Mouse (Mus musculus): ENCODE measurements around the gene Cnbp.

The Cnbp gene

GRCm38 (mm10) chr6:87850900-87851614, at the start of gene Cnbp:
Gene Cnbp (minus strand): TSS chr6:87851106.
- DNase-seq (ENCODE audit: low spot score in 2 of 2): peak; percentile 89 to 96

- no peak for DNase-seq (ENCODE audit: low spot score in 2 of 2)
Observed at GRCm38 (mm10) chr6:87898028-87898427, 47.1 kb upstream of the Cnbp start.

DNA sequence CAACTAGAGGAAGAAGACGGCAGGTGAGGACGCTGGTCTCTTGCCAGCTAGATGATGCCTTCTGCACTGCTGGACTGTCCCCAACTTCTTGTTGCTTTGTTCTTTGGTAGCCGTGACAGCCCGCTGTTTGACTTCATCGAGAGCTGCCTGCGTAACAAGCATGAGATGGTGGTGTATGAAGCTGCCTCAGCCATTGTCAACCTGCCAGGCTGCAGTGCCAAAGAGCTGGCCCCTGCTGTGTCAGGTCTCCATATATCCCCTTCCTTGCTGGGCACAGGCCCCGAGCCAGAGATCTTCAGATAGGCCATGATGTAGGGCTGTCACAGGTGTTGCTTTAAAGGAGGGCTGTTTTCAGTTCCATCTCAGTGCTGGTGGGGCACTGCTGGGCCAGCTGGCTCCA, 43.0 kb upstream of the Cnbp start:
- DNase-seq (ENCODE audit: low spot score in 2 of 2): no peak

DNA sequence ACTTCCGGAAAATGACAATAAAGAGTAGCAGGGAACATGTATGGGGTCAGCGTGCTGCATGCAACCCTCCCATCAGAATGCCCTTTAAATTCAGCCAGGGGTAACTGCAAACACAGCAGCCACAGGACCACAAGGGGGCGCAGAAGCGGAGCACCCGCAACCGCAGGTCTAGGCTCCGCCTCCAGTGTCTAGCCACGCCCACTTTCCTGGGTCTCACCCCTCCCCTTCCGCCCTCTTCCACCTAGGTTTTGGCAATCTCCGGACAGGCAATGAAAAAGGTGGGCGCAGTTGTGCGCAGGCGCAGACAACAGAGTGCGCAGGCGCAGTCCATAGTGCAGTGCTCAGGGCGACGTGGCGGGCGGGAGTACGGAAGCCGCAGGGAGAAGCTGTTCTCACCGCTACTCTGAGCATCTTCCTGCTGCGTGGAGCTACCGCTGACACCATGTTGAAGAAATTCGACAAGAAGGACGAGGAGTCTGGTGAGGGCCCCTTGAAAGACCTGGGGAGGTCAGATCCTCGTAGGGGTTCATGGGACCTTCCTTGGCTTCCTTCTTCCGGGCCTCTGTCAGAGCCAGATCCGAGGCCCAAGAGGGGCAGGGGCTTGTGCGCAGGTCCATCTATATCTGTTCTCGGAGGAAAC, 36.8 kb upstream of the Cnbp start, which contains the start of gene Copg1:
Gene Copg1, plus strand, starts transcription at position 221 of the 640 bp plus-strand sequence.
- DNase-seq (ENCODE audit: low spot score in 2 of 2): peak; percentile 99 to 100

GRCm38 (mm10) chr6:87886721-87887120, 35.8 kb upstream of the Cnbp start:
- no peak for DNase-seq (ENCODE audit: low spot score in 2 of 2)

DNA sequence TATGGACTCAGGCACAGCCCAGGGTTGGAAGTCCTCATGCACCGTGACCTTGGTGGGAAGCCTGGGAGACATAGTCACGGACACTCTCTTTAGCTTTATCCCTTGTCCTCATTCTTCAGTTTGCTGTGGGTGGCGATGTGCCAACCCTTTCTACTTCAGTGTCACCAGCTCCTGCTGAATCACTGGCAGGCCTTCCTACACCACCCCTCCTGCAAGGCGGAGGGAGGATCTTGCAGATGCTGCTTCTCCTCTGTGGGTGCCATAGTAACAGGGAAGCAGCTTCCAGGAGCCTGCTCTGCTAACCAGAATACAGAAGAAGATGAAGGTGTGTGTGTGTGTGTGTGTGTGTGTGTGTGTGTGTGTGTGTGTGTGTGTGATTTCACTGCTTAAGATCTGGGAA, 31.9 kb upstream of the Cnbp start:
- peak; percentile 86 to 89 for DNase-seq (ENCODE audit: low spot score in 2 of 2)

DNA sequence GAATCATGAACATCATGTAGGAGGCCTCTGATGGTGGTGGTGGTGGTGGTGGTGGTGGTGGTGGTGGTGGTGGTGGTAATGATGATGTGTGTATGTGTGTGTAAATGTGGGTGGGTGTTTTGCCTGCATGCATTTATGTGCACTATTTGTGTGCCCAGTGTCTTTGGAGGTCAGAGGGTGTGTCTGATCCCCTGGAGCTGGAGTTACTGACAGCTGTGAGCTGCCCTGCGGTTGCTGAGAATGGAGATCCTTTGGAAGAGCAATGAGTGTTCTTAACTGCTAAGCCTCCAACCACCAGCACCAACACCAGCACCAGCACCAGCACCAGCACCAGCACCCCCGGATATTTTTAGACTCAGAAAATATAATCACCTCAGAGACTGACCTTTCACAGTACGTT, 31.3 kb upstream of the Cnbp start:
- no peak for DNase-seq (ENCODE audit: low spot score in 2 of 2)

DNA sequence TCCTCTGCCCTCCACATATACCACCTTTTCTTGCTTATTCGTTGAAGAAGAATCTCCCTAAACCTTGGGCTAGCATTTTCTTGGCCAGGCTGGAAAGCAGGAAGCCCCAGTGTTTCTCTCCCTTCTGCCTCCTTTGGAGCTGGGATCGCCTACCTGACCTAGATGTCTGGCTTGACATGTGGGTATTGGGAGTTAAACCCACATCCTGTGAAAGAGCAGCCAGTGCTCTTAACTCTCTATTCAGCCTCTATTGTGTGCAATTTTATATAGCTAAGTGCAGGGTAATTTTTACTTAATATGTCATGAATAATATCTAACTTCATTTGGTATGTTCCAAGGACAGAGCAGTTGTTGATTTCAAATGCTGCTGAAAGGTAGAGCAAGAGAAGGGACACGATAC, 28.7 kb upstream of the Cnbp start:
- no peak for DNase-seq (ENCODE audit: low spot score in 2 of 2)

DNA sequence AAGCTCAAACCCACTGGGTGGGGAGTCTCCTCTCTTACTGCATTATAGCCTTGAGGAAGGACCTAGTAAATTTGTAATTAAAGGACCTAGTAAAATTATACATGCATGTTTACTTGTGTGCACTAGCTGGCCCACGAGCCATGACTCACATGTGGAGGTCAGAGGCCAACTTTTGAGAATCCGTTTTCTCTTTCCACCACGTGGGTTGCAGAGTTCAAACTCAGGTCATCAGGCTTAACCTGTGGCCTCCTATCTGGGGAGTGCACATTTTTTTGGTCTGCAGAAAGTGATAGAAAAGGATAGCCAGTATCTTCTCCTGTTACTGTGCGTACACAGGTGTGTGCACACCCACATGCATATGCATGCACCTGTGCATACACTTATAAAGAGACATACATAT, 28.1 kb upstream of the Cnbp start:
- DNase-seq (ENCODE audit: low spot score in 2 of 2): no peak

DNA sequence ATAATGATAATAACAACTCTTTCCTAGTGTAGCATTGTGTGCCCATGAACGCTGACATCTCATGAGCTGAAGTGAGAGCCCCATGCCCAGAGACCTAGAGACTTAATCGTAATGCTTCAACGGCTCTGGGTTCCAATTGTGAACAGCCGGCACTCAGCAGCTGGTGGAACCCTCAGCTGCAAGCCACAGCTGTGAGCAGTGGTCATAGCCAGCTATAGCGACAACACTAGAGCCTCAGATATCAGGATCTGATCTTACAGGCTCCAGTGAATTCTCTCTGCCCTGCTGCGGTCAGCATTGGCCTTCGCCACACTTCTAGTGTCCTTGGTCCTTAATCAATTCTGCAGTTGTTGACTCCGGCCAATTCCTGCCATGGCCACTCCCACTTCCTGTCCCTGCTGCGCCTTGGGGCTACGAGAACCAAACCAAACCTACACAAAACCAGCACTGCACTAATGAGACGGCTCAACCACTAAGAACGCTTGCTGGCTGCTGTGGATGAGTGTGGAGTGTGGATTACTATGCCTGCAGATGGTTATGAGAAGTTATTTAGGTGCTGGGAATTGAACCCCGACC, 25.2 kb upstream of the Cnbp start:
- no peak for DNase-seq (ENCODE audit: low spot score in 2 of 2)

GRCm38 (mm10) chr6:87875562-87875961, 24.7 kb upstream of the Cnbp start:
- no peak for DNase-seq (ENCODE audit: low spot score in 2 of 2)

DNA sequence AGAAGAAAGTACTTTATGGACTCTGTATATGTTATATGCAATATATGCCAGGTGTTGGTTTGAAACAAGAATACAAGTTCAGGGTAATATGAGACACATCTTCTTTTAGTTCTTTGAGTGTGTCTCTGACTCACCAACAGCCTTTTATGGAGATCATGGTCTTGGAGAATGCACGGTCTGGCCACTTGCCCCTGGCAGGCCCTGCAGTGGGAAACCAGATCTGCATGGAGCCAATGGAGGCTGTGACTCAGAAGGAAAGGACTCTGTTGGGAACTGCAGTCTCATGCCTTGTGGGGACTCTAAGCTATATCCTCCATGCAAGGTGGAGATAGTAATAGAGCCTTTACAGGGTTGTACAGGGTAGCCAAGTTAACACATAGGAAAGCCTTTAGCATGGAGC, 24.2 kb upstream of the Cnbp start:
- no peak for DNase-seq (ENCODE audit: low spot score in 2 of 2)

DNA sequence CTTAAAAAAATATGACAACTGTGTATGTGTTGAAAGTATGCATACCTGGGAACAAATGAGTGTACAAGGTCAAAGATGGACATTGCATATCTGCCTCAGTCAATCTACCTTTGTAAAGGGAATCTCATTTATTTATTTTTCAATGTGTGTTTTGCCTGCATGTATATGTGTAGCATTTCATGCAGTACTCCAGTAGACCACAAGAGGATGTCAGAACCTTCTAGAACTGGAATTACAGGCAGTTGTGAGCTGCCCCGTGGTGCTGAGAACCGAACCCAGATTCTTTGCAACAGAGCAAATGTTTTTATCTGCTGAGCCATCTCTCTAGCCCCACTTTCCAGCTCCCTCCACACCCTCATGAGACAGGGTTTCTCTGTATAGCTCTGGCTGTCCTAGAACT, 23.1 kb upstream of the Cnbp start:
- DNase-seq (ENCODE audit: low spot score in 2 of 2): no peak

- DNase-seq (ENCODE audit: low spot score in 2 of 2): no peak
Observed at GRCm38 (mm10) chr6:87873104-87873503, 22.2 kb upstream of the Cnbp start.

DNA sequence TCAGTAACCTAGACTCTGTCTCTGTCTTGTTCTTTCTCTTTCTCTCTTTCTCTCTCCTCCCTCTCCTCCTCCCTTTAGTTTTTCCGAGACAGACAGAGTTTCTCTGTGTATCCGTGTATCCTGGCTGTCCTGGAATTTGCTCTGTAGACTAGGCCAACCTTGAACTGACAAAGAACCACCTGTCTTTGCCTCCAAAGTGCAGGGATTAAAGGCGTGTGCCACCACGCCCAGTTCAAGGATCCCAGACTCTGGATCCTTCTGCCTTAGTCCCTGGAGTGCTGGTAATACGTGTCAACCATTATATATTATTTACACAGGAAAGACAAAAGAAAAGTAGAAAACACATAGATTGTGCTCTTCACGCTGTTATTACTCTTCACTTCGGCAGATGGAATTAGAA, 20.3 kb upstream of the Cnbp start:
- no peak for DNase-seq (ENCODE audit: low spot score in 2 of 2)

GRCm38 (mm10) chr6:87870440-87870839, 19.5 kb upstream of the Cnbp start:
- no peak for DNase-seq (ENCODE audit: low spot score in 2 of 2)

DNA sequence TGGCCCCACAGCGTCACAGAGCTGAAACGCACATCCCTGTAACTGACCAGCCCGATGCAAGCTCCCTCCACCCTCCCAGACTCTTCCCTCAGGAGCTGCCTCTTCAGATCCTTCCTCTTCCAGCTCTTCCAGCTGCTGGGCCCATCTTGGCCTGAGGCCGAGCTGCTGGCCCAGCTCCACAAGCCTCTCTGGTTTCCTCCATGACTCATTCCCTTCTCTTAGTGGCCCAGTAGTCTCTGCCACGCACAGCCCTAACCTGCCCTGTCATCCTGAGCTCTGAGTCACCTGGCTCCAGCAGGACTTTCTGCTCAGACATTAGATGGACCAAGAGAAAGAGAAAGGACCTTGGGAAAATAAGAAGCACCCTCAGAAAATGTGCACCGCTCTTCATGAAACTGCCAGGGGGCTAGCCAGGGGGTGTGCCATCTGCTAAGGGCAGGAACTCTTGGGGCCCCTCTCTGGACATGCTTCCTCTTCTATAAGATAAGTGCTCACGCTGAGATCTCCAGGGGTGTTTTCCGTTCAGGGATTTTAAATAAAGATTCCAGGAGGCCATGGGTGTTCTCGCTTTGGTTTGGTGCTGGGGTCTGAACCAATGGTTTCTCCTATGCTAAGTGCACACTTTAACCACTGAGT, 18.1 kb upstream of the Cnbp start:
- peak in 1 of 2 experiments; percentile 28 for DNase-seq (ENCODE audit: low spot score in 2 of 2)

DNA sequence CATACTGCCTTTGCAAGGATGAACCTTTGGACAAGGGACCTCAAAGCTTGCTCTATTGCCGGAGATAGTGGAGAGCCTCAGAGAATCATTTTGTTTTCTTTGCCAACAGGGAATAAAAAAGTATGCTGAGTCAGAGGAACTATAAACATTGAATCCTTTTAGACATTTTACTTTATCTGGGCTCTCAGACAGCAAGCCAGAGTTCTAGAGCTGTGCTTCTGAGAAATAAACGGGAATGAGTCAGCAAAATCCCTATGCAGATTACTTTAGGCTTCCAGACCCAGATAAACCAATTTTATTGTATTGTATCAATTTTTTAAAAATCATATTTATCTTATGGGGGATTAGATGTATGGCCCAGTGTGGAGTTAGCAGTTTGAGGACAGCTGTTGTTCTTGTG, 16.4 kb upstream of the Cnbp start:
- DNase-seq (ENCODE audit: low spot score in 2 of 2): no peak

- DNase-seq (ENCODE audit: low spot score in 2 of 2): no peak
Observed at GRCm38 (mm10) chr6:87866211-87866610, 15.3 kb upstream of the Cnbp start.

GRCm38 (mm10) chr6:87857071-87857470, 6.2 kb upstream of the Cnbp start:
- DNase-seq (ENCODE audit: low spot score in 2 of 2): peak in 1 of 2 experiments; percentile 31

- DNase-seq (ENCODE audit: low spot score in 2 of 2): no peak
Observed at GRCm38 (mm10) chr6:87853446-87853845, 2.5 kb upstream of the Cnbp start.

GRCm38 (mm10) chr6:87851871-87852270, 965 bp upstream of the Cnbp start:
- no peak for DNase-seq (ENCODE audit: low spot score in 2 of 2)
